Mouse (Mus musculus): ENCODE data around the gene Brd3.

DNA sequence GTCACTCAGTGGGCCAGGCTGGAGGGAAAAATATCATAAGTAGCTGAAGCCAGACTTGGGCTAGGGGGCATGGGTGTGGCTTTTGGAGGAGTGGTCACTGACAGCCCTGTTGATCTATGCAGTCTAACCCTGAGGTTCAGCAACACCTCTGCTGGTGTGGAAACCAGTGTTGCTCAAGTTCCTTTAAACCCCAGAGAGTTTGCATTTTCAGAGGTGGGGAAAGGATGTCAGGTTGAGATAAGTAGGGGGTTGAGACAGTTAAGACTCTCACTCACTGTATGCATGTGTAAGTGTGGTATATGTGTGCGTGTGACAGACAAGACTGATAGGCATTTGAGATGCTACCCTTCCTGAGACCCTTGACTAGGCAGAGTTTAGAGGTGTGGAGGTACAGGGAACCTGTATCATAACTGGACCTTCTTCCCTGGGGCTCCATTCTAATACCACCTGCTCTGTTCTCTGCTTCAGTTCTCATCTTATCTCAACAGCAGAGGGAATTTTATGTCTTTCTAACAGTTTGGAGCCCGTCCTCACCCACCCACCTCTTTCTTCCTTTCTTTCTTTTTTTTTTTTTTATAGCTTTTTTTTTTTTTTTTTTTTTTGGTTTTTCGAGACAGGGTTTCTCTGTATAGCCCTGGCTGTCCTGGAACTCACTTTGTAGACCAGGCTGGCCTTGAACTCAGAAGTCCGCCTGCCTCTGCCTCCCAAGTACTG, 20.0 kb downstream of the Brd3 start:
- TF ChIP-seq ZNF384 (IDR thresholded peaks at IDR 0.05; ENCODE audit: low read depth, low read length) (no peak), CHD2 (IDR thresholded peaks at IDR 0.05; ENCODE audit: low read depth, low read length) (no peak)
